Mouse (Mus musculus) hindbrain, embryonic 15.5 days (tissue): ENCODE measurements around the gene Hnrnpul1. TPM values are rescaled to one million over a fixed set of nuclear protein-coding genes. Genes with fewer than 3 reads are reported as not detected.

Experiments used
- ATAC-seq: fragments of 200-750 bp; cut with Nextera tagmentation; 2 replicates; pipeline ENCODE4 v1.8.0; 2017; ENCODE audit warnings: low read depth, moderate number of reproducible peaks, moderate TSS enrichment; ENCODE audit not compliant: low FRiP score
- H3K27ac ChIP-seq: fragments of 300-500 bp; sonication (generic); replicated peaks from 2 replicates; pipeline ENCODE4 v1.5.1; 2015; ENCODE audit warnings: mild to moderate bottlenecking, inconsistent platforms
- H3K27me3 ChIP-seq: fragments of 300-500 bp; sonication (generic); 2 replicates; pipeline ENCODE4 v1.6.1; 2015; ENCODE audit warnings: control low read depth, inconsistent platforms
- H3K36me3 ChIP-seq: fragments of 300-500 bp; sonication (generic); 2 replicates; pipeline ENCODE4 v1.6.1; 2015; ENCODE audit warnings: control low read depth, inconsistent platforms
- H3K4me1 ChIP-seq: fragments of 300-500 bp; sonication (generic); replicated peaks from 2 replicates; pipeline ENCODE4 v1.6.1; 2015; ENCODE audit warnings: control low read depth, inconsistent platforms
- H3K4me2 ChIP-seq: fragments of 300-500 bp; sonication (generic); 2 replicates; pipeline ENCODE4 v1.6.1; 2015; ENCODE audit warnings: moderate library complexity, mild to moderate bottlenecking, inconsistent platforms
- H3K4me3 ChIP-seq: fragments of 300-500 bp; sonication (generic); 2 replicates; pipeline ENCODE4 v1.5.1; 2015; ENCODE audit warnings: mild to moderate bottlenecking, inconsistent platforms
- H3K9ac ChIP-seq: fragments of 300-500 bp; sonication (generic); 2 replicates; pipeline ENCODE4 v1.6.1; 2015; ENCODE audit warnings: inconsistent platforms
- H3K9me3 ChIP-seq: fragments of 300-500 bp; sonication (generic); 2 replicates; pipeline ENCODE4 v1.6.1; 2016; ENCODE audit warnings: control low read depth, inconsistent platforms
- WGBS: fragments of 180-500 bp; shearing (Covaris S2); methylation state at CpG from one replicate; pipeline ENCODE4 v1.1.7; 2015; 5-methylcytosine and 5-hydroxymethylcytosine counted together
- polyA plus RNA-seq: library from polyadenylated mRNA; unstranded; fragments of >200 nt; fragmentation: Nextera tagmentation; extraction: Ambion mirVana; gene quantifications from 2 replicates; pipeline ENCODE4 v1.2.1, GENCODE M21; 2015

Hnrnpul1 gene
- polyA plus RNA-seq, 1 experiment from 2014 or later, result 43.7 TPM

GRCm38 (mm10) chr7:25788220-25789128 is 33.9 kb upstream of the Hnrnpul1 start, which contains the start of gene Axl:
Axl (minus strand) TSS chr7:25788705.
- WGBS, result under 1% methylated on average over 30 of the region's 30 CpGs
- H3K4me3 ChIP-seq, result peak within 1 kb of the TSS; percentile 40
- H3K36me3 ChIP-seq, result no peaks in the 10 kb centered on the region
- peak within 1 kb of the TSS; percentile 23 for H3K9ac ChIP-seq
- peak within 1 kb of the TSS; percentile 67 for H3K4me2 ChIP-seq
- H3K4me1 ChIP-seq, result peaks cover 15% of the 10 kb centered on the region
- peak within 1 kb of the TSS; percentile 65; the same call in 1 of the 2 replicates for H3K27ac ChIP-seq
- no peaks in the 10 kb centered on the region for H3K9me3 ChIP-seq
- no peaks in the 10 kb centered on the region for H3K27me3 ChIP-seq
- ATAC-seq, result peak; percentile 85

- H3K36me3 ChIP-seq, result no peaks in the 10 kb centered on the region
- 0 out of 2 replicates have a peak overlapping the region, but pooled peaks have one; percentile 65 for H3K27ac ChIP-seq
- peaks cover 15% of the 10 kb centered on the region for H3K4me1 ChIP-seq
- peak overlapping the region; percentile 40 for H3K4me3 ChIP-seq
- ATAC-seq, result peak; percentile 12
- peak overlapping the region; percentile 23; the same call in 1 of the 2 replicates for H3K9ac ChIP-seq
- H3K27me3 ChIP-seq, result no peaks in the 10 kb centered on the region
- 30% methylated on average over 8 of the region's 9 CpGs for WGBS
- no peaks in the 10 kb centered on the region for H3K9me3 ChIP-seq
- H3K4me2 ChIP-seq, result peak overlapping the region; percentile 67
Measured at GRCm38 (mm10) chr7:25787456-25788219, 33.1 kb upstream of the Hnrnpul1 start.

- no peak overlapping the region for H3K9ac ChIP-seq
- H3K27ac ChIP-seq, result no peak overlapping the region
- no peaks in the 10 kb centered on the region for H3K36me3 ChIP-seq
- WGBS, result 80% methylated on average over 4 of the region's 4 CpGs
- ATAC-seq, result no peak
- H3K4me2 ChIP-seq, result peak overlapping the region; percentile 67; the same call in 1 of the 2 replicates
- no peaks in the 10 kb centered on the region for H3K9me3 ChIP-seq
- no peak overlapping the region; the same call in 1 of the 2 replicates for H3K4me3 ChIP-seq
- no peaks in the 10 kb centered on the region for H3K27me3 ChIP-seq
- H3K4me1 ChIP-seq, result peaks cover 18% of the 10 kb centered on the region
Measured at GRCm38 (mm10) chr7:25786974-25787373, 32.4 kb upstream of the Hnrnpul1 start.

- ATAC-seq, result no peak
- H3K9ac ChIP-seq, result no peak overlapping the region
- H3K4me3 ChIP-seq, result no peak overlapping the region
- no peak overlapping the region for H3K4me2 ChIP-seq
- WGBS, result 79% methylated on average over 4 of the region's 4 CpGs
- no peaks in the 10 kb centered on the region for H3K9me3 ChIP-seq
- peaks cover 29% of the 10 kb centered on the region for H3K4me1 ChIP-seq
- H3K27me3 ChIP-seq, result no peaks in the 10 kb centered on the region
- no peak overlapping the region for H3K27ac ChIP-seq
- H3K36me3 ChIP-seq, result no peaks in the 10 kb centered on the region
Measured at GRCm38 (mm10) chr7:25785752-25786151, 31.2 kb upstream of the Hnrnpul1 start.

GRCm38 (mm10) chr7:25784808-25785207 is 30.3 kb upstream of the Hnrnpul1 start:
- 22% methylated on average over 1 of the region's 1 CpGs for WGBS
- no peaks in the 10 kb centered on the region for H3K36me3 ChIP-seq
- H3K9ac ChIP-seq, result no peak overlapping the region
- no peaks in the 10 kb centered on the region for H3K27me3 ChIP-seq
- H3K9me3 ChIP-seq, result no peaks in the 10 kb centered on the region
- peaks cover 30% of the 10 kb centered on the region for H3K4me1 ChIP-seq
- H3K27ac ChIP-seq, result no peak overlapping the region
- H3K4me2 ChIP-seq, result no peak overlapping the region
- no peak overlapping the region for H3K4me3 ChIP-seq
- no peak for ATAC-seq

GRCm38 (mm10) chr7:25783746-25784145 is 29.2 kb upstream of the Hnrnpul1 start:
- no peak overlapping the region for H3K4me2 ChIP-seq
- peaks cover 29% of the 10 kb centered on the region for H3K4me1 ChIP-seq
- no peak overlapping the region for H3K27ac ChIP-seq
- ATAC-seq, result no peak
- no peaks in the 10 kb centered on the region for H3K36me3 ChIP-seq
- no peak overlapping the region for H3K4me3 ChIP-seq
- H3K9ac ChIP-seq, result no peak overlapping the region
- WGBS, result 70% methylated on average over 8 of the region's 8 CpGs
- no peaks in the 10 kb centered on the region for H3K27me3 ChIP-seq
- H3K9me3 ChIP-seq, result no peaks in the 10 kb centered on the region

- 78% methylated on average over 6 of the region's 6 CpGs for WGBS
- no peak for ATAC-seq
- no peaks in the 10 kb centered on the region for H3K27me3 ChIP-seq
Measured at GRCm38 (mm10) chr7:25782744-25783143, 28.2 kb upstream of the Hnrnpul1 start.

DNA sequence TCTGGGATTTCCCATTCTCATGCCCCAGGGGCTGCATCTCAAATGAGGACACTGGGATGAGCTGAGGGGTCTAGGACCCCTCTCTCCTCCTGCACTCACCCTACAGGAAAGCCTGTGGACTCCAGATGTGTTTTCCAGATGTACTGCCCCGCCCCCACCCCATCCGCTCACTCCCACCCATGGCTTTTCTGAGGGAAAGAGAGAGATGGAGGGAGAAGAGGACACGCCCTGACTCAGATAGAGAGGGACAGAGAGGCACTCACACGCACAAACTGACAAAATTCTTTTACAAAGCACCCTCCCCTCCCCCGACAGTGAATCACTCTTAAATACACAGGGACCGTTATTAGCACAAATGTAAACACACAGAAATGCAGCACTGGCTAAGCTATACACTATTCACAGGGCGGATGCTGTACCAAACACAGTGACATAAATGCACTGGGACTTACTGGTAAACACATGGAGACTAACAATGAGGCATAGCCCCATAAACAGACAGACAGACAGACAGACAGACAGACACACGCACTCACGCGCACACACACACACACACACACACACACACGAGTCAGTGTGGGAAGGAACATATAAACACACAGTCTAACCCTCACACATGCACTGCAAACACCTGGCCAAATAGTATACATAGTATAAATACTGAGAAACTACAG is 27.5 kb upstream of the Hnrnpul1 start:
- Histone ChIP-seq H3K4me1 (peaks cover 16% of the 10 kb centered on the region), H3K36me3 (no peaks in the 10 kb centered on the region), H3K27ac (0 out of 2 replicates have a peak overlapping the region, but pooled peaks have one; percentile 6), H3K9me3 (no peaks in the 10 kb centered on the region), H3K27me3 (no peaks in the 10 kb centered on the region), H3K9ac (peak overlapping the region; percentile 44), H3K4me2 (peak overlapping the region; percentile 75), H3K4me3 (peak overlapping the region; percentile 36)
- WGBS, result 48% methylated on average over 11 of the region's 11 CpGs
- peak; percentile 52 for ATAC-seq

More at GRCm38 (mm10) chr7:25782744-25783143, 28.2 kb upstream of the Hnrnpul1 start:
- Histone ChIP-seq H3K9ac (no peak overlapping the region), H3K4me2 (no peak overlapping the region), H3K36me3 (no peaks in the 10 kb centered on the region), H3K27ac (no peak overlapping the region), H3K4me3 (no peak overlapping the region), H3K4me1 (peaks cover 19% of the 10 kb centered on the region), H3K9me3 (no peaks in the 10 kb centered on the region)

- H3K27ac ChIP-seq, result 0 out of 2 replicates have a peak overlapping the region, but pooled peaks have one; percentile 6
- H3K4me2 ChIP-seq, result peak overlapping the region; percentile 75
- no peaks in the 10 kb centered on the region for H3K36me3 ChIP-seq
- ATAC-seq, result peak; percentile 57
- no peaks in the 10 kb centered on the region for H3K27me3 ChIP-seq
- peak overlapping the region; percentile 44 for H3K9ac ChIP-seq
- H3K4me1 ChIP-seq, result peaks cover 16% of the 10 kb centered on the region
- no peaks in the 10 kb centered on the region for H3K9me3 ChIP-seq
- H3K4me3 ChIP-seq, result peak overlapping the region; percentile 36
- 10% methylated on average over 33 of the region's 33 CpGs for WGBS
Measured at GRCm38 (mm10) chr7:25781321-25781936, 26.9 kb upstream of the Hnrnpul1 start.

DNA sequence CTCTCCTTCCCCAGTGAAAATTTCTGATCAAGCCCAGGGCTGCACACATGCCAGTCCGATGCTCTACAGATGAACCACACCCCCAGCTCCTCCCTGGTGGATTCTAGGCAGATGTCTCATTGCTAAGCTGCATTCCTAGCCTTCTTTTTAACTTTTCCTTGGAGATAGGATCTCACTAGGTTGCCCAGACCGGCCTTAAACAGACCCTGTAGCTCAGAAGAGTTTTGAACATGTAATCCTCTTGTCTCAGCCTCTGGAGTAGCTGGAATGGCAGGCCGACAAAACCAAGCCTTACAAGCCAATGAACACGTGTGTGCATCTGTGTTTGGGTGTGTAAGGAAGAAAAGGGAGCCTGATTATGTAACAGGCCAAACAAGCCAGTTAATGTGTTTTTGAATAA is 26.2 kb upstream of the Hnrnpul1 start:
- no peak overlapping the region for H3K27ac ChIP-seq
- H3K9ac ChIP-seq, result no peak overlapping the region
- no peak overlapping the region for H3K4me3 ChIP-seq
- H3K36me3 ChIP-seq, result no peaks in the 10 kb centered on the region
- whole genome bisulfite sequencing, result 33% methylated on average over 4 of the region's 4 CpGs
- no peaks in the 10 kb centered on the region for H3K9me3 ChIP-seq
- peaks cover 16% of the 10 kb centered on the region for H3K4me1 ChIP-seq
- no peak for ATAC-seq
- no peak overlapping the region for H3K4me2 ChIP-seq
- H3K27me3 ChIP-seq, result no peaks in the 10 kb centered on the region

DNA sequence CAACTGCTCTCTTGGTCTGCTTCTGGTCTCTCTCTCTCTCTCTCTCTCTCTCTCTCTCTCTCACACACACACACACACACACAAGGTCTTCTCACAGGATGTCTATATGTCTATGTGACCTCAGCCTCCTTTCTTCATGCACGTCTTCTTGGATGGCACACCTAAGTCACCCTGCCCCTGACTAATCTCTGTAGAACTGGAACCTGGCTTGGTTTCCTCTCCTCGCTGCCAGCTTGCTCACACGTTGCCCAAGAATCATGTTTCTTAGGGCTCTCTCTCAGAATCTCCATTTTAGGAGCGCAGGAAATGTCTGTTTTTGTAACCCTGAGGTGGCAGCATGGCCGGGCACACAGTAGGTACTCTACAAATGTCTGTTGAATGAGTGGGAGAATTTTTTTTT is 25.5 kb upstream of the Hnrnpul1 start:
- ATAC-seq, result no peak
- H3K9ac ChIP-seq, result no peak overlapping the region
- H3K9me3 ChIP-seq, result no peaks in the 10 kb centered on the region
- peaks cover 16% of the 10 kb centered on the region for H3K4me1 ChIP-seq
- no peaks in the 10 kb centered on the region for H3K27me3 ChIP-seq
- H3K27ac ChIP-seq, result no peak overlapping the region
- H3K4me3 ChIP-seq, result no peak overlapping the region
- 87% methylated on average over 5 of the region's 5 CpGs for WGBS
- H3K4me2 ChIP-seq, result no peak overlapping the region
- no peaks in the 10 kb centered on the region for H3K36me3 ChIP-seq
